Mouse (Mus musculus) layer of hippocampus, adult 2 months (tissue): ENCODE results near the gene Clip4. TPM values are rescaled to one million over a fixed set of nuclear protein-coding genes. Genes with fewer than 3 reads are reported as not detected.
"Not testable (repeated sequence)": the region's sequence is repeated elsewhere in the genome, so short reads cannot be mapped to it uniquely, and the experiment has no call there.

Experiments used
- DNase-seq, 2 experiments: peaks; one replicate each; pipeline ENCODE4 v3.0.0; 2022; ENCODE audit warnings: low spot score in 2 of 2
- H3K27ac ChIP-seq: fragments of 200-600 bp; 2 replicates; pipeline ENCODE4 v1.8.1; 2022
- H3K4me3 ChIP-seq: fragments of 200-600 bp; 2 replicates; pipeline ENCODE4 v1.8.1; 2022; ENCODE audit warnings: mild to moderate bottlenecking
- CTCF ChIP-seq: fragments of 200-600 bp; conservative IDR thresholded peaks from 2 replicates; pipeline ENCODE4 v1.8.1; 2022; ENCODE audit warnings: antibody characterized with exemption, mild to moderate bottlenecking, moderate library complexity
- long read RNA-seq, 2 experiments: library from polyadenylated mRNA; stranded (forward); transcript quantifications; one replicate each; pipeline ENCODE4 v2.0.0; 2021; ENCODE audit warnings: borderline mapping rate in 2 of 2
- total RNA-seq, 2 experiments: library from RNA; stranded (reverse); gene quantifications; 2 replicates each; pipeline ENCODE4 v1.2.3; 2021

Gene Clip4
- 10 to 100 TPM; 78.2 to 87.5 TPM for total RNA-seq
- long read RNA-seq, experiment 1, partial matches to known transcripts, result 3 of 22 reads
- long read RNA-seq, experiment 1, other reads (novel, unspliced or antisense), result 19 of 22 reads
- long read RNA-seq, experiment 2, partial matches to known transcripts, result 35 of 49 reads
- long read RNA-seq, experiment 2, other reads (novel, unspliced or antisense), result 14 of 49 reads

DNA sequence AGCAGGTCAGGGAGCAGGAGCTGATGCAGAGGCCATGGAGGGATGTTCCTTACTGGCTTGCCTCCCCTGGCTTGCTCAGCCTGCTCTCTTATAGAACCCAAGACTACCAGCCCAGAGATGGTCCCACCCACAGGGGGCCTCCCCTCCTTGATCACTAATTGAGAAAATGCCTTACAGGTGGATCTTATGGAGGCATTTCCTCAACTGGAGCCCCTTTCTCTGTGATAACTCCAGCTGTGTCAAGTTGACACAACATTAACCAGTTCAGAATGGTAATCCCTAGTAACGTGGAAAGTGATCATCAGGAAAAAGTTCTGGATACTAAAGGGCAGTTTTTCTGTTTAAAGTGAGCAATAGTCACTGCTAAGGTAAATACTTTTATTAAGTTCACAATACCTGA lies at the start of gene Clip4:
Gene Clip4 (plus strand): TSS at position 301 of the 400 bp plus-strand sequence.
- not testable (repeated sequence) for H3K4me3 ChIP-seq, DNase-seq, H3K27ac ChIP-seq

DNA sequence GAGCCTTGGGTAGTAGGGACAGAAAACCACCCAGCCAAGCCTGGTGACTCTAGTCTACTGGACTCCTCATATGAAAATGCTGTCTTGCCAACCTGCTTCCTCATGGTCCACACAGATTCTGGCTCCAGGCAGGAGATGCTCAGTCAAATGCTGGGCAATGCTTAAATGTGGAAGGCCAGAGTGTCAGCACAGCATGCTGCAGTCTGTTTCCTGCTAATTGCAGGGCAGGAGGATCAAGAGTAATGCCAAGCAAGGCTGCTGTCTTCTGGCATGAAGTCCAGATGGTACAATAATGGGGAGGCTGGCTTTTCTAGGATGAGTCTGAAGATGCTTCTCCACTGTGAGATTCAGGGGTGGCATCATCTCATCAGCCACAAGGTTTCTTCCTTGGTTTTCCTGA lies 47.8 kb upstream of the Clip4 start:
- TF ChIP-seq CTCF, result no peak
- no peak overlapping the region for H3K4me3 ChIP-seq

DNA sequence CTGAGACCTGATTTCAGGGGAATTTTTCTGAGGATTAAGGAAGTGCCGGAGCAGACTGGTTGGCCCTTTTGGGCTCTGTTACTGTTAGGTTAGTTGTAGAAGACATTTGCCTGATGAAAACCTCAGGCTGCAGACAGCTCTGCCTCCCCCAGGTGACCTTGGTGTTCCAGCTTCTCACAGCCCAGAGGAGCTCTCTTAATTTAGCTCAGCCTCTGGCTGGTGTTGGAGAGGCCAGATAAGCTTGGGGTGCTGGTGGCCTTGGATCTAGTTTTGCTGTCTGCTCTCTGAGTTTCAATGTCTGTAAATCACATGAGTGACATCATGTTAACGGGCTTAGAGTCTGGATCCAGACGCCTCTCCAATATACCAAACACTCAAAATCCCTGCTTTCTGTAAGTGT lies 47.3 kb upstream of the Clip4 start:
- Histone ChIP-seq H3K27ac (no peak overlapping the region), H3K4me3 (no peak overlapping the region)
- TF ChIP-seq CTCF, result no peak
- DNase-seq, result no peak

More for the DNA sequence above, 47.8 kb upstream of the Clip4 start:
- no peak for DNase-seq
- H3K27ac ChIP-seq, result no peak overlapping the region

DNA sequence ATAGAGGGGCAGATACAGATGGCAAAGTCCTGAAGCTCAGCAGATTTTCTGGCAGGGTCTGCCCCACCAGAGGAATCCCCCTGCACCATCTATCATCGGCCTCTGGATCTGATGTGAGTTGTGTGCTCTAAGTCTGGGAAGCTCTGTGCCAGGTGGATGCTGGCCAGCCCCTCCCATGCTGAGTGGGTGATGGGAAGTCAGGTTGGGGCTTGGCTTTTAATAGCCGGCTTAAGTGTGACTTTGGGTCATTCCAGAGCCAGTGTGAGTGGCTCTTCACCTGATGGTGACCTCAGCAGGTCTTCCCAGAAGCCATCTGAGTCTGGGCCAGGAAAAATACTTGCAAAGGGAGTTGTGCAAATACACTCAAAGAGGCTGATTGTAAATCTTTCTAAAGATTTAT lies 37.6 kb upstream of the Clip4 start:
- no peak for DNase-seq
- H3K4me3 ChIP-seq, result no peak overlapping the region
- no peak for TF ChIP-seq CTCF
- no peak overlapping the region for H3K27ac ChIP-seq

DNA sequence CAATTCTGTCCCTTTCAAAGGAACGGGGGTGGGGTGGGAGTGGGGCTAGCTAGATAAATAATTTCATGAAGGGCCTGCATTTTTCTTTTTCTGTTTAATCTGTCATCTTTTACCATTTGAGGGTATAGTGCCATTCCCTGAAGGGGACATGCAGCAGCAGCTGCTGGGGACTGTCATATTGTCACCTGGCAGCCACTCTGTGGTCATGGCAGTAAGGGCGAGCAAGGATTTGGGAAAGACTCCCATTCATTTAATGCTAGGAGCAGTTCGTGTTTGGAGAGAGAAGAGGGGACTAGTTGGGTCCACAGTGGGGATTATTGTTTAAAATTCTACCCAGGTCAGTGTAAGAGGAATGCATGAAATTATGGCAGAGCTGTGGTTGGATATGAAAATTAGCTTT lies 31.8 kb upstream of the Clip4 start:
- TF ChIP-seq CTCF, result no peak
- no peak overlapping the region for H3K4me3 ChIP-seq
- no peak for DNase-seq
- H3K27ac ChIP-seq, result no peak overlapping the region

DNA sequence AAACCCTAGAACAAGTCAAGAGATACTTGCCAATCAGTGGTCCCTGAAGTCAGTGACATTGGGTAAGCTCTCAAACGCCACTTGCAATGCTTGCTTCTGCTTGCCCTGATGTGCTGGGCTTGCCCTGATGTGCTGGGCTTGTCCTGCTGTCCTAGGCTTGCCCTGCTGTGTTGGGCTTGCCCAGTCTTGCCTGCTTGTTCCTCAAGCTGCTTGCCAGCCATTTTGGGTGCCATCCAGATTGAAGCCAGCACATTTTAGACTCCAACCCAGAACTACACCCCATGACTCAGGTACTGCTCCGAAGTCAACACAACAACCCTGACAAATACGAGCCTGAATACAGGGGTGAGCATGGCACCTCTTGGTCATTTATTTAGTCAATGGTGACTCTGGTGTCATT lies 26.1 kb upstream of the Clip4 start:
- Histone ChIP-seq H3K4me3 (no peak overlapping the region), H3K27ac (no peak overlapping the region)
- no peak for DNase-seq
- no peak for TF ChIP-seq CTCF

DNA sequence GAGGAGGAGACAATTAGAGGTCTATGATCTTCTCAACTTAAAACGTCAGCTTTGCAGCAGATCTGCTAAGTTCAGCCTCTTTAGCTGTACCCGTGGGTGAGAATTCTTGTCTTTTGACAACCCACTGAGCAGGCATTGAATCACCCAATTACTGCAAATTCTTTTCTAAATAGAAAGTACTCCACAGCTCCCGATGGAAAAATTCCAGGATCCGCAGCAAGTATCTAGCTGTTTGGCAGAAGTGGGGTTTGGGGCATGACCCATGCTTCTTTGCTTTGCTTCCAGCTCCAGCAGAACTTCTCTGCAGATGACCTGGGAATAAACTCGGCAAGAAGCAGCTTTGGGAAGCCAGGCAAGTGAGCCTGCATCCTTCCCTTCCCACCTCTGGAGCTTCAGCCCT lies 25.3 kb upstream of the Clip4 start:
- DNase-seq, result peak; percentile 31 to 56
- Histone ChIP-seq H3K4me3 (no peak overlapping the region), H3K27ac (peak overlapping the region; percentile 48; the same call in 1 of the 2 replicates)
- no peak for TF ChIP-seq CTCF

DNA sequence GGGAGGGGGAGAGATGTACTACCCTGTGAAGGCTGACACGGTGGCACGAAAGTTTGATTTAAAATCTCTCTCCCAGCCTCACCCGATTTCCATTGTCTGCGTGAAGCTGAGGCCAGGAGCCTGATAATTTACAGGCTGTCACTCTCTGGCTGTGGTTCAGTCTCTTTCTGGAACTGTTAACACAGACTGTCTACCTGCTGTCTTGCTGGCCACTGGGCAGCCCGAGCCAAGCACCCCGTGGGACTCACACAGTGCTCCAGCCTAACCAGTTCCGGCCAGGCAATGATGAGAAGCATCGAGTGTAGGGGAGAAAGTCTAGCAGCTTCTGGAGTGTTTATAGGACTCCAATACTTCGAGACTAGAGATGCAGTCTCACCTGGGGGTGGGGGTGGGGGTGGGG lies 22.2 kb upstream of the Clip4 start:
- H3K27ac ChIP-seq, result no peak overlapping the region
- TF ChIP-seq CTCF, result no peak
- H3K4me3 ChIP-seq, result no peak overlapping the region
- no peak for DNase-seq

DNA sequence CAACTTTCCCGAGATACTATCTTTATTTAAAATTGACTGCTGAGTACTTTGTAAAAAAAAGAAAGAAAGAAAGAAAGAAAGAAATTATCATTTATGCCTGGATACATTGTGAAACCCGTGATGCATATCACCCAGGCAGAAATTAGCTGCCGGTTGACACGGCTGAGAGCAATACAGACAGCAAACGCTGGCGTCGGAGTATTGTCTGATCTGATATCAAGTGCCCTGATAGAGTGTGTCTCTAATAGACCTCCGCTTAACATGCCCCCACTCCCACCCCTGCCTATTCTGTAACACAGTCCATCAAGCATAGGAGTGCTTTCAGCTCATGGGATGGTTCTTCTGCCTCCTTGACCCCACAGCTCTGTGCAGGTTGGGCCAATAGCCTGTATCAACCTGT lies 20.7 kb upstream of the Clip4 start:
- no peak for DNase-seq
- TF ChIP-seq CTCF, result no peak
- Histone ChIP-seq H3K4me3 (no peak overlapping the region), H3K27ac (no peak overlapping the region)

DNA sequence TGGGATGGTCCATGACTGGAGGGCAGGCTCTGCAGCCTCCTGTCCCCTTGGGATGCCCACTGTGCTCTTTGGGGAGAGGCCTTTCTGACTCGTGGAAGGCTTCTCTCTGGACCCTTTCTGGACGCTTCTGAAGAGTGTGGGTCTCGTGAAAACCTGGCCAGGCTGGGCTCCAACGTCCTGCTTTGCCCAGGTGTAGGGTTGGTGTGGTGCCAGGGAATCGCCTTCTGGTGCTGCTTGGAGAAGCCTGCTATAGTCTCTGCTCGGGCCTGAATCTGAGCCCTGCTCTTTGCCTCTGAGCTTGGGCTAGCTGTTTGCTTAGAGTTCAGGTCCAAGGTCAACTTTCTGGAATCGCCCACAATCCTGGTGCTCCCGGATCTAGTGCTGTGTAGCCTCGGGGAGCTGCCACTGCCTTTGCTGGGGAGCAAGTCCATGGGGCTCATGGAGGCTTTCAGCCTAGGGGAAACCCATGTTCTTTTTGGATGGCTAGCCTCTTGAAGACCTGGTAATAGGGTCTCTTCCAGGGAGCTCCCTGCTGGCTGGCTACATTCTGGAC lies 18.6 kb upstream of the Clip4 start:
- H3K4me3 ChIP-seq, result no peak overlapping the region
- DNase-seq, result no peak
- no peak overlapping the region for H3K27ac ChIP-seq
- TF ChIP-seq CTCF, result no peak

DNA sequence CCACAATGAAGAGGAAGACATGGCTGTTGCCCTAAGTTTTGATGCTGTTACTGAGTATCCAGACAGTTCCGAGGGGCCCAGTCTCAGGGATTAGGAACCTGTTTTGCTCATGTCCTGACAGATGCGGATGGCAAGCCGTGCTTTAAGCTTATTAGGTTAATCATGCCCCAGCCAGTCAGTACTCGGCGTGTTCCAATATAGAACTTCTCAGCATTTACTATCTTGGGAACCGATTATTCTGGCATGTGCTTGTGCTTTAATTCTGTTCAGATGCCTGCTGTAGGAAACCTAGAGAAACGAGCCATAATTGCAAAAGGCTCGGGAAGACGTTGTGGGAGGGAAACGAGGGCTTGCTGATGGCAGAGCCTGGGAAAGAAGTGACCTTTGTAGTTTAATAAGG lies 15.4 kb upstream of the Clip4 start, which contains the start of gene Pcare:
Gene Pcare (minus strand): TSS at position 64 of the 400 bp plus-strand sequence.
- H3K27ac ChIP-seq, result no peak within 1 kb of the TSS
- no peak for TF ChIP-seq CTCF
- no peak within 1 kb of the TSS for H3K4me3 ChIP-seq
- peak in 1 of 2 experiments; percentile 16 for DNase-seq

DNA sequence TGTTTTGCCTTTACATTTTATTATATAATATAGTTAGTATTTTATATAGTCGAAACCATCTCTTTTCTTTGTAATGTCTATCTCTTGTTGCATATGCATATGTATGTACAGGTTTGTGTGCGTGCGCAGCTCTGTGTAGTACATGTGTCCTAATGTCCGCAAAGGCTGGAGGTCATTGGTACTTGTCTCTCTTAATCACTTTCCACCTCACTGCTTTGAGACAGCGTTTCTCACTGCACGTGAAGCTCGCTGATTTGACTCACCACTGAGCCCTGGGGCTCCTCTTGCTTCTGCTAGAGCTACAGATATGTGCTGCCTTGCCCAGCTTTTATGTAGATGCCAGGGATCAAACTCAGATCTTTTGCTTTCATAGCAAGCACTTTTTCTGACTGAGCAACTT lies 7.7 kb upstream of the Clip4 start:
- H3K27ac ChIP-seq, result no peak overlapping the region
- no peak for TF ChIP-seq CTCF
- no peak for DNase-seq

DNA sequence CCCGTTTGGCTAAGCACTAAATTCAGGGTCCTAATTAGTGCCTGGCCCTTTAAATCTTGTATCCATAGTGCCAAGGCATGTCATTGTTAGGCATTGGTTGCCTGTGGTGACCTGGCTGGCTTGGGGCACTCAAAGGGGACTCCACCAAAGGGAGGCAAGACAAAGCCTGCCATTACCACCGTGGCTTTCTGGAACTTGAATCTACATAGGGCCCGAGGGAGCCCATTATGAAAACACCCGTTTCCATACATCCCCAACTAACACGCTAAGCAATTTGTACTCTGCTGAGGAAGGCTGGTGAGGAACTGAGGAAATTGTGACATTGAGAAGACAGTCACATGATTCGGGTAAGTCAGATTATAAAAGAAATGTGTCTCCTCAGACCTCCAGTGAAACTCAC lies 1.3 kb downstream of the Clip4 start:
- H3K4me3 ChIP-seq, result no peak overlapping the region
- H3K27ac ChIP-seq, result no peak overlapping the region
- no peak for DNase-seq
- TF ChIP-seq CTCF, result no peak

More for the DNA sequence above, 7.7 kb upstream of the Clip4 start:
- no peak overlapping the region for H3K4me3 ChIP-seq

DNA sequence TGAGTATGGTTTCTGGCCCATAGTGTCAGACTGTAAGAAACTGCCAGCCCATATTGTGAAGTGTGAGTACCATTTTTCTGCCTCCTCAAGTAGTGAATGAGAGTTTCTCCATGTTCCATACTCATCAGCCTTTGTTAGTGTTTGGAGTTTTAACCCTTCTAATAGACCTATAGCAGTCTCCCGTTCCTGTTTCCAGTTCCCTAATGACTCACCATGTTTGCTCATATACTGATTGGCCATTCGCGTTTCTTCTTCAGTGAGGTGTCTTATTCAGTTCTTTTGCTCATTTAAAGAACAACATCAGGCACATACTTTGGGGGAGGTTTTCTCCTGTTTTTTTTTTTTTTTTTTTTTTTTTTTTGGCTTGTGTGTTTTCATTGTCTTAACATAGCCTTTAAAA lies 2.4 kb downstream of the Clip4 start:
- no peak overlapping the region for H3K4me3 ChIP-seq
- TF ChIP-seq CTCF, result no peak
- DNase-seq, result no peak
- H3K27ac ChIP-seq, result no peak overlapping the region
